Mouse (Mus musculus) embryo, embryonic 9.5 days (tissue): Measurements from ENCODE around the gene Gpr156.

ENCODE experiments used
- DNase-seq: peaks from one replicate; pipeline ENCODE4 v3.0.0-alpha.2; 2017; ENCODE audit errors: extremely low spot score

Gpr156 gene

DNA sequence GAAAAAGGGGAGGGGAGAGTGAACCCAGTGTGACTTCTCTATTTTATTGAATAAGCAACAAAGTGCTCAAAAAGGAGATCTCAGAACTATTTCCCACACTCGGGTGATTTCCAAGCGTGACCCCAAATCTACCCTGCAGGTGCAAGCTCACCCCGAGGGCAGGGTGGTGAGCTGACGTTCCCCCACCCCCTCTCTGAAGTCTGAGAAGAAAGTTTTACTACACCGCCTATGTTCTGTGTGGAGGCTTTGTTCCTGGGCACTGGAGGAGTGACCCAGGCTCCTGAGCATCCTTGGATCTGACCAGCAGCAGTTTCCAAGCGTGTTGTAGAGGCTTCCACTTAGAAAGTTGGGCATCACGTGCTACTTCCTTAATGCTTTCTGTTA, 514 bp downstream of the Gpr156 start:
- DNase-seq = no peak

DNA sequence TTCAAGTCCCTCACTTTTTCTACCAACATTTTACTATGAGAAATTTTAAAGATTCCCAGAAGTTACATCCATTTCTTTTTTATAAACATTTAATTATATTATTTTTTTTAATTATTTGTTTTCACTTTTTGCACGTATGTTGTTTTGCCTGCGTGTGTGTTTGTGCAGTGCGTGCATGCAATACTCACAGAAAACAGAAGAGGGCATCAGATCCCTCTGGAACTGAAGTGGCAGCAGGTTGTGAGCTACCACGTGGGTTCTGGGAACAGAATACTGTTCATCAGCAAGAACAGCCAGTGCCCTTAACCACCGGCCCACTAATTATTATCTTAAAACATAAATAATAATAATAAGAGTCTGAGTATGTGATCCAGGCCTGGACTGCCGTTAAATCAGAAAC, 2.7 kb downstream of the Gpr156 start:
- DNase-seq = no peak

DNA sequence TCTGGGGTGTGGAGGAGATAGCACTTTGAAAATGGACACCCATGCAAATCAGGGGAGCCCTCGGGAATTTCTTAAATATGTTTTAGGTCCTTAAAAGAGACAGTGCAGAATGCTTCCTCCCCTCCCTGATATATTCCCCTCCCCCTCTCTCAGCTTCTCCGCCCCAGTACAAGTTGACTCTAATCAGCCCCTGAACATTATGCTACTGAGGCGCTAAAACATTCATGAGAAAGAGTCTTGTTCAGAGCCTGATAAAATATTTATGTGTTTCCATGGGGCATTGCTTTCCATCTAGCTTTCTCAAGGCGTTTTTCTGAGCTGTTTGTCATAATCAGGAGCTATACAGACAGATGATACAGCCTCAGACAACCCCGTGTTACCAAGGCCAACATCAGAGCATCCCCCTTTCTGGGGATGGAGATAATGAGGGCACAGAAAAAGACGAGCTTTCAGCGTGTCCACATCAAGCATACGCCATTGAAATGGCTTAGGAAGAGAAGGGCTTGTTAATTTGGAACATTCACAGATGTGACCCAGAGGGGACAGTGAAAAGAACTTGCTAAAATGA, 4.6 kb downstream of the Gpr156 start:
- no peak for DNase-seq

DNA sequence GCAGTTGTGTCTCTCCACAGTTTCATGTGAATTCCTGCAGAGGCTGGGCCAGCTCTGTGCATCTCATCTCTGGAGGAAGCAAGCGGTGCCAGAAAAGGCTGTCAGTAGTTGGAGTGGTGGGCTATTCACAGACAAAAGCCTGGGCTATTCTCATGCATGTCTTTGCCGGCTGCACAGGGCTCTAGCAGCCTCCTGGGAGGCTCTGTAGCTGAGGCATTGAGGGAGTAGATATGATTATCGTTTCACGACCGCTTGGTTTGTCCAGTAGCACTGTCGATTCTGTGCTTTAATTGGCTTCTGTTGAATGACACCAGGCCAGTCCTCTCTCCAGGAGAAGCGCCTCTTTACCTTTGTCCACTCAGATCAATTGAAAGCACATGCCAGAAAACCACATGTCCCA, 9.8 kb downstream of the Gpr156 start:
- no peak for DNase-seq

DNA sequence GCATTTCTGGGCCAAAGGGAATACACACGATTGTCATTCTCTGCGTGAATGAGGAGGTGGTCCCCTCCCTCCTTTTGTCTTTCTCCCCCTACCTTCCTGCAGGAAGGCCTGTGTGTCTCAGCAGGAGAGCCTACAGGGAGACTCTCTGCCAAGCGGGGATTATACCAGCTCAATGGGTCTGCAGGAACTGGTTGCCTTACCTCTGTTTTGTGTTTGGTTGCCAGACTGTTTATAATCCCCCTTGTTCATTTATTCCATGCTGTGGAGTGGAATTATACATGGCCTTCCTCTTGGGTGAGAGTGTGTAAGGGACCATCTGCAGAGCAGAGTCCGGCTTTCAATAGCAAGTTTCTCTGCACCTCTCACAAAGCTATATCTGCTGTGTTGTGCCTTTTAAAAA, 10.8 kb downstream of the Gpr156 start:
- DNase-seq = no peak

DNA sequence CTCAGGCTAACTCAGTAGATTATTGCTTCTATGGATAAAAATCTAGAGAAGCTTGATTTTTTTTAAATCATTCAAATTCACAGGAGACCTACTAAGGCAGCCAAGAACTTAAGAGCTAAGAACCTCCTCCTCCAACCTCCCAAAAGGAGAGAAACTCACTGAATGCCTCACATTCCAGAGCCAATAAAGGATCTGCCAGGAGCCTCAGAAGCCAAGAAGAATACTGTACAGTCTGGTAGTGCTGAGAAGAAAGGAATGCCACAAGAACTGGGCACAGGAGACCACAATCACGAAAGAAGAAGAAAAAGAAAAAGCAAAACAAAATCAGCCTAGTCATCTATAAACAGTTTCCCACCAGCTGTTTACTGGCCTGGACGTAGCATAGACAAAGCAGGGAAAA, 12.7 kb downstream of the Gpr156 start:
- DNase-seq = no peak

DNA sequence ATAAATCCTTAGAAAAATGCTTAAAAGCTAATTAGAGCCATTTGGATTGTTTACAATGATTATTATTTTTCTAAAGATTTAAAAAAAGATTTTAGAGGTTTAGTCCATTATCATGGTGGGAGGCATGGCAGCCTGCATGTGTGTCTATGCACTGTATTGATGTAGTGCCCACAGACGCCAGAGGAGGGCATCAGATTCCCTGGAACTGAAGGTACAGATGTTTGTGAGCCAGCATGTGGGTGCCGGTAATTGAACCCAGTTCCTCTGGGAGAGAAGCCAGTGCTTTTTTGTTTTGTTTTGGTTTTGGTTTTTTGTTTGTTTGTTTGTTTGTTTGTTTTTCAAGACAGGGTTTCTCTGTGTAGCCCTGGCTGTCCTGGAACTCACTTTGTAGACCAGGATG, 13.3 kb downstream of the Gpr156 start:
- DNase-seq = no peak

DNA sequence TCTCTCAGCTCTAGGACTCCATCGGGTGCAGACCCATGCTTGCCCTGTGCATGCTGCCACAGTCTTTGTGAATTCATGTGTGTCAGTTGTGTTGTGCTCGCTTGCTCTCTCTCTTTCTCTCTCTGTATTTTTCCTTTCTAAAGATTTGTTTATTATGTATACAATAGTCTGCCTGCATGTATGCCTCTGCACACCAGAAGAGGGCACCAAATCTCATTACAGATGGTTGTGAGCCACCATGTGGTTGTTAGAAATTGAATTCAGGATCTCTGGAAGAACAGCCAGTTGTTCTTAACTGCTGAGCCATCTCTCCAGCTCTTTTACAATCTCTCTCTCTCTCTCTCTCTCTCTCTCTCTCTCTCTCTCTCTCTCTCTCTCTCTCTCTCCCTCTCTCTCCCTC, 18.6 kb downstream of the Gpr156 start:
- DNase-seq = no peak

DNA sequence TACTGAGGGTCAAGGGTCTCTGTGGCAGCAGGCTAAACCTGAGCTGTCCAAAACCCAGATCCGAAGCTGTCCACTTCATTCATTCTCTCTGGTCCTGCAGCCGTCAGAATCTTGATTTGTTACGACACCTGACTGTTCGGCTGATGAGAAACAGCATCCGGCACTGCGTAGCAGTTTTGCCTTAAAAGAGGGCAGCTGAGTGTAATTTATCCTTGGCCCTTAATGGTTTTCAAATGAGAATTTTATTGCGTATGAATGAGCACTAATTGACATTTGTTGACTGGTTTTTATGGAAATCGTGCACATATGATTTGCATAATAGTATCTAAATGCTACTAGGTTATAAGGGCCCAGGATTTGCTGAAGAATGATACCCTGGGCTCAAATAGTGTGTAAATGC, 21.0 kb downstream of the Gpr156 start:
- no peak for DNase-seq

DNA sequence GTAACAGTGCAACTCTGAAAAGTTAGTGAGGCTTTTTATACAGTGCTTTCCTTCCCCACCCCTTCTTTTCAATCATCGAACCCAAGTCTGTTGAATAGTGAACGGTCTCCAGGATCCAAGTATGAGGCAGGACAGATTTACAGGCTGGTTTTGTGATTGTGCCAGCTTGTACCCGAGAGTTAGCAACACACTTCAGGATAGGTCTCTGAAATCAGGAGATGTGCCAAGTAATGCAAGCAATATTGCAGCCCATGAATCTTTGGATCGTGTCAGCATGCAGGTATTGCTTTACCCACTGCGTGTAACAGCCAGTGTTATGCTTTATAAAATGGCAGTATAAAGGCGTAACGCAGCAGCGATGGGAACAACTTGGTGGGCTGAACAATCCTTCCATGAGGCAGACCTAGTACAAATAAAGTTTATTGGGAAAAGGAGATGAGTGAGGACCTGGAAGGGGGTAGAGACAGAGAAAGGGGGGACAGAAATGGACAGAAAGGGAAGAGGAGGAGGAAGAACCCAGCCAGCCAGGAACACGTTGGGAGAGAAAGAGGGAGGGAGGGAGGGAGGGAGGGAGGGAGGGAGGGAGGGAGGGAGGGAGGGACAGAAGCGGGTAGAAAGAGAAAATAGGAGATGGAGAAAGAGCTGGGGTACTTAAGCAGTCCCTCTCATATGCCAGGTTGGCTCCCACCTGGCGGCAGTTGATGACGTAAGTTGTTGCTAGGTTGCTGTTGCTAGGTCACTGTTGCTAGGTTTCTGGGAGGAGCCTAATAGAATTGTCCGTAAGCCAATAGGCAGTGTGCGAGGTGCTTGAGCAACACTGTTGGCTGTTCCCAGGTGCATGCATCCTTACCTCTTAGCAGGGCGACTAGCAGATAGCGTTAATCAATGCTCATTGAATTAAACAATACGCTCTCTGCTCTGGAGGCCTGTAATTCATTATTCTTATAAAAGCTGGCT, 22.1 kb downstream of the Gpr156 start:
- peak; percentile 49 for DNase-seq

DNA sequence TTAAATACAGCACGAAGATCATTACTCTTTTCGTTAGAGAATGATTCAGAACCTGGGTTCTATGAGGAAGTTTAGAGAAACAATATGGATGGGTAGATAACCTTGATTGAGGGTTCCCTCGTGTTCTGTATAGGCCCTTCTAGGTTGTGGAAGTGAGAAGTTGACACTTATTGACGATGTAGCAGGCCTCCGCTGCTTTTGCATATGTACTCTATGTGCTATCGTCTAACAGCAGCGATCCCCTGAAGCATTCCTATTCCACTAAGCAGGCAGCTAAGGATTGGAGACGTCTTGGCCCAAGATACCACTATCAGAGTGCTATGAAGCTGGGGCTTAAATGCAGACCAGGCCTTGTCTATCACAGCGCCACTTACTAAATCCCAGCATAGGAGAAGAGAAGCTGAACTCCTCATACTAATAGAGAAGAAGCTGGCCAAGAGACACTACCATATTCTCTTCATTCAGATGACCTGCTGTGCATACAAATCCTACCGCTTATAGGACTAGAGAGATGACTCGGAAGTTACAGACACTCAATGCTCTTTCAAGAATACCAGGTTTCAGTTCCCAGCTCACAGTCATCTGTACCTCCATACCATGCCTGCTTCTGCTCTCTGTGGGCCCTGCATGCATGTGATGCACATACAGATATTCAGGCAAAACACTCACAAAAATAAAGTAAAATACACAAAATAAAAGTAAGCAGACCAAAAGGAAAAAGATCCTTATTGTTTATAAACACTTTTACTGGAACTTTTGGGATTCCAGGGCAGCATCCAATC, 23.0 kb downstream of the Gpr156 start:
- no peak for DNase-seq

DNA sequence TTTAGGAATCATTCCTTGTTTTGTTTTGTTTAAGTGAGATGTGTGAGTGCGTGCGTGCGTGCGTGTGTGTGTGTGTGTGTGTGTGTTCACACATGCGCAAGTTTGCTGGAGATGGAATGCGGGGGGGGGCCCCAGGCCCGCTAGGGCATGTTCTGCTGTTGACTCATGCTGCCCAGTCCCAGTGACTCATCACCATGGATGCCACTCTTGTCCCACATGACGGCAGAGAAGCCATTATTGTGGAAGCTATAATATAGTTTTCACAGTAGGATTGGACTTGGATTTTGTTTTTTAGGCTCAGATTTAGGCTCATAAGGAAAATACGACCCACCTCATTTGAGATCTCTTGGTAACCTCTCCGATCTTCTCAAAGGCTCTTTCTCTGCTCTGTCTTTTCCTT, 24.0 kb downstream of the Gpr156 start:
- no peak for DNase-seq

DNA sequence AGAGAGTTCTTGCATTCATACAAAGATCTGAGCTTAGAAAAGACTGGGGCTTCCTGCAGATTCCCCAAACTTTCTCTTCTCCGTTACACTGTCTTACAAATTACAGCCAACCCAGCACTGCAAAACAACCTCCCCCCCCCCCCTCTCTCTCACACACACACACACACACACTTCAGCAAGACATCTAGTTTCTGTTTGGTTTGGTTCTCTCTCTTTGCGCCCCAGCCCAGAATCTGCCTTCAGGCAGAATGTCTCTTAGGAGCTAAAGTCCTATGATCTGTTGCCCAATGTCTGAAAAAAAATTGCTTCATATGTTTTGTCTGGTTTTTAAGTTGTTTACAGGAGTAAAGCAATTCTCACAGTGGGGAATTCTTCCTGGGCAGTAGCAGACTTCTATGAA, 27.4 kb downstream of the Gpr156 start:
- DNase-seq = no peak

DNA sequence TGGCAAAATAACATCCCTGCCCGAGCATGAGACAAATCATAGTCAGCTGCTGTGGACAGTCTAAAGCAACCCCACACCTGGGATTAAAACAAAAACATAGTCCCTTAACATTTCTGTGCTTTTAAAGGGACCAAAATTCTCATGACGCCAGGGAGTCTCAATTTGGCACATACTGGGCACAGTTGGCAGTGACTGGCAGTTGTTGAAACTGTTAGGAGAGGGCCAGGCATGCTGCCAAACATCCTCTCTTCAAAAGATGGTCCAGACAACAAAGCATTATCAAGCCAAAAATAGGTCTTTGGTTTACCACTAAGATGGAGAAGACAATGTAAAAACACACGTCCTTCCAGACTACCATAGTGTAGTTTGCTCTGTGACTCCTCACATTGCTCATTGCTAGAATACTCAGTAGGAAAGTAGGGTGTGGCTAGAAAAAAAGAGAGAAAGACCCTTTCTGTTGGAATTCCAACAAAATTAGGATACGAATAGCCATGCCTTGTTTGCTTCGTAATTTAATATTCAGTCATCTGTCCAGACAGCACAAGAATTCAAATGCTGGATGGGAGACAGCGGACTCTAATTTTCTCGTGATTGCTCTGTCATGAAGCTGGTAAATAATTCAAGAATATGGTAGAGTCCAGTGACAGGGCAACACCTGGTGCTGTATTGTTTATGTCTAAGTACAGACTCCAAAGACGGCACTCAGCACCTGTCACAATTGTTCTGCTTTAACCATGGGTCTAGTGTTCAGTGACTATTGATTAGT, 28.9 kb downstream of the Gpr156 start:
- DNase-seq = no peak

DNA sequence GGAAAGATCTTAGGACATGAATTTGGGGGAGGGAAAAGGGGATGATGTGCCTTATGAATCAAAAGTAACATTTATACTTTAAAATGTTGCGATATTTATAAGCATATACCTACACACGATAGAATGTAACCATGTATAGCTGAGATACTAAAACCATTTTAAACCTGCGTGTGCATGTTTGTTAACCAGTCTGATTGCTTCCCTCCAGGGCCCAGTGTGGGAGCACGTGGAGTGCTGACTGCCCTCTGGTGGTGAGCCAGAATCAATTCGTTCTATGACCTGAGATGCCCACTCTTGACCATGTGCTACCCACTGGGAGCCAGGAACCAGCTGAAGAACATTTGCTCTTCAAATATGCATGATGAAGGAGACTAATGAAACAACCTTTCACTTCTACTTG, 30.9 kb downstream of the Gpr156 start:
- peak; percentile 50 for DNase-seq

DNA sequence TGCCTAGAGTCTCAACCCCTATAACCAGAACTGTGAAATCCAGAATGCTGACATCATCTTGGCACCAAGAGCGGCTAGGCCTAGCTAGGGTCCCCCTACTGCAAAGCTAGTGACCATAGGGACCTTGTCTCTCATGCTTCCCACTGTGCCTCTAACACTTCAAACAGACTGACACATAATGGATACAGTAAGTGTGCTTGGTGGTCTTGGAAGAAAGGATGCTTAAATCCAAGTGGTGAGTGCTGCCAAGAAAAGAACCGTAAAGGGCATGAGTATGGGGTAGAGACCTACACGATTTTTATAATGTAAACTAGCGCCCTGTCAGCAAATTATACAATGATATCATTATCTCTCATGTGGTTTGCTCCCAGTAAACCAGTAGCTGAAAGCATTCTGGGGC, 32.1 kb downstream of the Gpr156 start:
- no peak for DNase-seq

DNA sequence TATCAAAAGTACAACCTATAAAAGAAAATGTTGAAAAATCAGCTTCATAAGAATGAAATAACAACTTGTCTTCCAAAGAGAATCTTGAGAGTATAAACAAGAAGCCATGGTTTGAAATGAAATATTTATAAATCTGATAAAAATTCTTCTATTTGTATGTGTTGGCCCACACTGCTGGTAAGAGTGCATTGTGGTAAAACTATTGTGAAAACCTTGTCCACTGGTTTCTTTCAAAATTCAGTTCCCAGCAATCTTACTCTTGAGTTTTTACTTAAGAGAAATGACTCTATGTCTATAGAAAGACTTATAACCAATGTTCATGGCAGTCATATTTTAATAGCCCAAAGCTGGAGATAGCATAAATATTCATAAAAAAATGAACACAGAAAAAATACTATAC, 34.9 kb downstream of the Gpr156 start:
- no peak for DNase-seq

DNA sequence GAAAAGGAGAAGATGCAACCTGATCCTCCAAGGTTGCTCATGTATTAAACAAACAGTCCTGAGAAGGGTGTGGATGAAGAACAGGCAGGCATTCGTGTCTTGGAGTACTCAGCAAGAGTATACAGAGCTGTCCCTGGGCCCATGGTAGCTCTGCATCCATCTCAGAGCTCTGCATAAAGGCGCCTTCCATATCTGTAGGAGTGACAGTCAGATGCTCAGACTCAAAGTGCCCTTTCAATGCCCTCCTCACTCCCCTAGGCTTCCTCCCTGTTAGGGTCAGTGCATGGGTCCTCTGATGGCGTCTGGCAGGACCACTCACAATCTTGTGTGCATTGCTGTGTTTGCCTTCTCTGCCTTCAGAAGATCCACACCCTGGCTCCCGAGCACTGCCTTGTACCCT, 36.9 kb downstream of the Gpr156 start:
- no peak for DNase-seq

DNA sequence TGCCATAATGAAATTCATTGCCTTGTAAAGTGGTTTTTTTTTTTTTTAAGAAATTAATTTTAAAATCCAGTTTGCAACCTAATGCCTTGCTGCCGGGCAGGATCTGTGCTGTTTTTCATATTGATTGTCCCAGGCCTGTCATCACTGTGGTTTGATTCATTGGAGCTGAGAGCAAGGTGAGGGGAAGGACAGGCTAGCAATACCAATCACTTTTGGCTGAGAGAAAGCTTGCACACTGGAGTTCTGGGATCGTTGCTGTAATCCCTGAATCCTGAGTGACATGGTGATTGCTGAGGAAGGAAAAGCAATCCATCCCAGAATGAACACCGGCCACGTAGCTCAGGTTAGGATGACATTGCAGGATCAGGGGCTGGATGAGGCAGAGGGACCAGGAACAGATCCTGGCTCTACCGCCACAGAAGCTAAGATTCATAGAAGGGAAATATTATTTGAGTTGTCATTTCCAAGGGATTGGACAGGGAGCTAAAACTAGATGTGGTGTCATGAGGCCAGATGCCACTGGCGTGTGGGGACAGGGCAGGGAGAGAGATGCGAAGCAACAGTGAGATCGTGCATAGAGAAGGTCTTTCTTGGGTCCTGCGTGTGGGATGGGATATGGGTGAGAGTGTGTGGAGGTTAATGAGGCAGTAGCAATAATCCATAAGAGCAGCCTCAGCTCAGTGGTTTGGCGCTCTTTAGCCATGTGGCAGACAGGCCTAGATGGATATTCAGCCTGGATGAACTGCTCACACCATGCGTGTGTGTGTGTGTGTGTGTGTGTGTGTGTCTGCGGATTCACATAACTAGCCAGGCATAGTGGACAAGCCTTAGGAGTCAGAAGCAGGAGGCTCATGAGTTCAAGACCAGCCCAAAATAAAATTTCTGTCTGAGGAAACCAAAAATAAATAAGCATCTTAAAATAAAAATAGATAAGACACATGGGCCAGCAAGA, 38.0 kb downstream of the Gpr156 start:
- no peak for DNase-seq

DNA sequence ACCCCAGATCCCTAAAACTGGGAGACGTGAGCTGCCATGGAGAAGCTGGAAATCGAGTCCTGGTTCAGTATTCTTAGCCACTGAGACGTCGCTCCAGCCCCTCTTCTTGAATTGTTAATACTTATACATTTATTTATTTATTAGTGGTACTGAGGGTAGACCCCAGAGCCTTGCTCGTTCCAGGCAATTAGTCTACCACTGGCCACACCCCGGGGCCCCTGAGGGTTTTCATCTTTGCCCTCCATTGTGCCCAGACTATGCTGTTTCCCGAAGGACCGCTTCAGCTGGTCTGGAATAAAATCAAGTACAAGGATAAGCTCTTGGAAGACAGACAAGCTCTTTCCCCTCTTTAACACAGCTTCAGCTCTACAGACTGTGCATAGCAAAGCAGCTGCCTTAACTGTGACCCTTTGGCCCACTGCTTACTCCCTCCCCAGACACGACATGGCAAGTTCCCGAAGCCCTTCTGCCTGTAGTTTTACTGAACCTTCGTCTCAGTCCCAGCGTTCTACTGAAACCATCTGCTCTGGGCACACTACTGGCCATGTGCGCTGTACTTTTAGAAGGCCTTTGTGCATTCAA, 39.1 kb downstream of the Gpr156 start:
- no peak for DNase-seq
